Mouse (Mus musculus): Measurements from ENCODE around the gene Prr5l. TPM values are rescaled to one million over a fixed set of nuclear protein-coding genes. Genes with fewer than 3 reads are reported as not detected.

Prr5l gene
- polyA plus RNA-seq, 1 experiment: 0.43 TPM

DNA sequence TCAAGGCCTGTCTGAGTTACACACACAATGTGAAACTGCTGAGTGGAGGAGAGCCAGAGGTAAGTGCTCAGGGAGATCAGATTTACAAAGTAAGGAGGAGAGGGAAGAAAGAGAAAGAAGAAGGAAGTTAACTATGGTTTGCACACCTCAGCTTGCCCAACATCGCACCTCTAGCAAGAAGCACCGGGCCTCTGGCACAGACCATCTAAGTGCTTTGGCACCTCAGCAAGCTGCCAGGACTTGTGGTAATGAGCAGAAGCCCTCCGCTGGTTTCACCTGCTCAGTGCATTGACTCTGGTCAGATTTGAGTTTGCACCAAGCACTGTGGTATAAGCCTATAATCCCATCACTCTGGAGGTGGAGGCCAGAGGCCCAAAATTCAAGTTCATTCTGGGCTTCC lies 70.9 kb downstream of the Prr5l start:
- no peaks in the 10 kb centered on the region for H3K79me3 ChIP-seq (ENCODE audit: low read depth)
- H3K79me2 ChIP-seq (ENCODE audit: control insufficient read depth, insufficient read depth): no peaks in the 10 kb centered on the region
- no peaks in the 10 kb centered on the region for H3K27me3 ChIP-seq (ENCODE audit: control insufficient read depth, insufficient read depth, insufficient read length)
- TF ChIP-seq MYOG (IDR thresholded peaks at IDR 0.05; ENCODE audit: control insufficient read depth, extremely low read depth, insufficient read length) (no peak), FOSL1 (IDR thresholded peaks at IDR 0.05; ENCODE audit: insufficient read depth, low read length, poor library complexity, severe bottlenecking) (no peak)
- H3ac ChIP-seq (ENCODE audit: control insufficient read depth, insufficient read length, low read depth): no peak overlapping the region
- H3K4me3 ChIP-seq (ENCODE audit: insufficient read depth, poor library complexity, severe bottlenecking): no peak overlapping the region
- no peaks in the 10 kb centered on the region for H3K36me3 ChIP-seq (ENCODE audit: control insufficient read depth, insufficient read depth)

DNA sequence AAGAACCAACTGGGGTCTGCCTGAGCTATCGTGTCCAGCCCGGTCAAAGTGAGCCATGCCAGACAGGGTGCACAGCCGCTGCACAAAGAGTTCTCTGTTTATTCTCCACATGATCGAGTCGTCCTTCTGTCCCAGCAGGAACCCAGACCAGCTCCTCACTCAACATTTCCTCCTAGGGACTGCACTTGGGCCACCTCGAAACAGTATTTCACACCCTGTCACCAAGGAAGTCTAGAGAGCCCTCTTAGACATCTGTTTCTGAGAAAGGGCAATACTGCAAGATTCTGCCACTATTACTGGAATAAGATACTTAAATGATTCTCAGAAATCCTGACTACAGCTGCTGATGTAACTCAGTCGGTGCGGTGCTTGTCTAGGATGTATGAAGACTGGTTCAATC lies 72.1 kb downstream of the Prr5l start:
- no peak overlapping the region for H3ac ChIP-seq (ENCODE audit: control insufficient read depth, insufficient read length, low read depth)
- no peaks in the 10 kb centered on the region for H3K79me3 ChIP-seq (ENCODE audit: low read depth)
- no peaks in the 10 kb centered on the region for H3K79me2 ChIP-seq (ENCODE audit: control insufficient read depth, insufficient read depth)
- no peak overlapping the region for H3K4me3 ChIP-seq (ENCODE audit: insufficient read depth, poor library complexity, severe bottlenecking)
- no peaks in the 10 kb centered on the region for H3K36me3 ChIP-seq (ENCODE audit: control insufficient read depth, insufficient read depth)
- no peaks in the 10 kb centered on the region for H3K27me3 ChIP-seq (ENCODE audit: control insufficient read depth, insufficient read depth, insufficient read length)
- TF ChIP-seq MYOD1 (IDR thresholded peaks at IDR 0.05; ENCODE audit: control insufficient read depth, insufficient read length, low read depth): no peak

DNA sequence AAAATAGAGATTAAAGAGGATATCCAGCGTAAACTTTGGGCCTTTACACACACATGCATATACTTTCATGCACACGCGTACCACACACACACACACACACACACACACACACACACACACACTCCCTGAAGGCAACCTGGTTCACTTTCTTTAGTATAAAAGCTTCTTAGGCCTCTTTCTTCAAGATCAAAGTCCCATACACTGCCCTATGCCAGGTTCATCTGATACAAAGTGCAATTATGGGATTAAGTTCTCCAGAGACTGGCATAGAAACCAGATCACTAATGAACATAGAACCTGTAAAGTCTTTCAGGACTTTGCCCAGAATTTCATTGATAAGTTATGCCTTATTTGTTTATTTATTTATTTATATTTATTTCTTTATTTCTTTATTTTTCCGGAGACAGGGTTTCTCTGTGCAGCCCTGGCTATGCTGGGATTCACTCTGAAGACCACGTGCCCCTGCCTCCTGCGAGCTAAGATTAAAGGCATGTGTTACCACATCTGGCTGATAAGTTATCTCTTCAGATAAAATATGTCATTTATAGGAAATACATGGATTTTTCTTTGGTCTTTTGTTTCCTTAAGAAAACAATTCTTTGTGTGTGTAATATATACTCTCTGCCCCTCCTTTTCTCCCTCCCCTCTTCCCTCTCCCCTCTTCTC lies 73.1 kb downstream of the Prr5l start:
- no peak for TF ChIP-seq CEBPB (IDR thresholded peaks at IDR 0.05; ENCODE audit: low read depth)

DNA sequence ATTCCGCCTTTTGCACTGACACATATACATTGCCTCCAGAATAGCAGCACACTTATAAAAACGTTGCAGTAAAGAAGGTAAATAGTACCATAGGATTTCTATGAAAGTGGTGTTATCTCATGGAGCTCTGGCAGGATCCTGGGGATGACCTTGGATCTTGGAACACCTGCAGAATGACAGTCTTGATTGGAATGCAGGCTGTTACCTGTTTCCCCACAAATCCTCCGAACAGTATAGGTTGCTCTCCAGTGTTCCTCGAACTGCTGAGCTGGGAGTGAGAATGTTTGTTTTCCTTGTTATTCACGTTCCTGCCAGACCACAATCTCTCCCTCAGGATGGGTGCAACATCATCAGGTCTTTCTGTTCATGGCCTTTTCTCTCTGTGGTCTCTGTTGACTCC lies 75.1 kb downstream of the Prr5l start:
- no peaks in the 10 kb centered on the region for H3K79me3 ChIP-seq (ENCODE audit: low read depth)
- no peak overlapping the region for H3K4me3 ChIP-seq (ENCODE audit: insufficient read depth, poor library complexity, severe bottlenecking)
- no peaks in the 10 kb centered on the region for H3K79me2 ChIP-seq (ENCODE audit: control insufficient read depth, insufficient read depth)
- no peaks in the 10 kb centered on the region for H3K36me3 ChIP-seq (ENCODE audit: control insufficient read depth, insufficient read depth)
- no peaks in the 10 kb centered on the region for H3K27me3 ChIP-seq (ENCODE audit: control insufficient read depth, insufficient read depth, insufficient read length)
- no peak for TF ChIP-seq MYOD1 (IDR thresholded peaks at IDR 0.05; ENCODE audit: control insufficient read depth, insufficient read length, low read depth)
- no peak for TF ChIP-seq USF1 (IDR thresholded peaks at IDR 0.05; ENCODE audit: low read depth)
- TF ChIP-seq CTCF (IDR thresholded peaks at IDR 0.05; ENCODE audit: control insufficient read depth, insufficient read depth, insufficient read length): no peak
- TF ChIP-seq MAX (IDR thresholded peaks at IDR 0.05): no peak
- no peak for TF ChIP-seq FOSL1 (IDR thresholded peaks at IDR 0.05; ENCODE audit: insufficient read depth, low read length, poor library complexity, severe bottlenecking)
- no peak for TF ChIP-seq CEBPB (IDR thresholded peaks at IDR 0.05; ENCODE audit: low read depth)
- TF ChIP-seq MYOG (IDR thresholded peaks at IDR 0.05; ENCODE audit: control insufficient read depth, extremely low read depth, insufficient read length): no peak
- H3ac ChIP-seq (ENCODE audit: control insufficient read depth, insufficient read length, low read depth): no peak overlapping the region

More for the DNA sequence above, 73.1 kb downstream of the Prr5l start:
- Histone ChIP-seq H3K79me3 (ENCODE audit: low read depth) (no peaks in the 10 kb centered on the region), H3K27me3 (ENCODE audit: control insufficient read depth, insufficient read depth, insufficient read length) (no peaks in the 10 kb centered on the region), H3K36me3 (ENCODE audit: control insufficient read depth, insufficient read depth) (no peaks in the 10 kb centered on the region), H3K79me2 (ENCODE audit: control insufficient read depth, insufficient read depth) (no peaks in the 10 kb centered on the region), H3K4me3 (ENCODE audit: insufficient read depth, poor library complexity, severe bottlenecking) (no peak overlapping the region), H3ac (ENCODE audit: control insufficient read depth, insufficient read length, low read depth) (no peak overlapping the region)

DNA sequence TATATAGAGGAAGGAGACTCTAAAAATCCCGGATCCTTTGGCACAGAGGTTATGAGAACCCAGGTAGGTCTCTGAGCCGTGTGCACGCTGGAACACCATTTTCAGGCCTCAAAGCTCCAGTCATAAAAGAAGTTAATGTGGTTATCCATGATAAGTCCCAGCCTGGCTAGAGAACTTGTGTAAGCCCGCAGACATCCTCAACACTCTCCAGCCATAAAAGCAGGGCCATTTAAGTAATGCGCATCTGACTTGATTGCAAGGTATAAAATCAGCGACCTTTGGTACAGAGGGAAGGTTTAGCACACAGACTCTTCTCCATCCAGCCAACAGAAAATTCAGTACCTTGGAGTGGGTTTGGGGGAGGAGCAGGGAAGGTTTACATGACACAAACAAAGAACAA lies 80.6 kb downstream of the Prr5l start:
- Histone ChIP-seq H3K79me2 (ENCODE audit: control insufficient read depth, insufficient read depth) (no peaks in the 10 kb centered on the region), H3K4me3 (ENCODE audit: insufficient read depth, poor library complexity, severe bottlenecking) (no peak overlapping the region), H3K79me3 (ENCODE audit: low read depth) (no peaks in the 10 kb centered on the region), H3K27me3 (ENCODE audit: control insufficient read depth, insufficient read depth, insufficient read length) (no peaks in the 10 kb centered on the region), H3ac (ENCODE audit: control insufficient read depth, insufficient read length, low read depth) (no peak overlapping the region), H3K36me3 (ENCODE audit: control insufficient read depth, insufficient read depth) (no peaks in the 10 kb centered on the region)
- TF ChIP-seq MYOD1 (IDR thresholded peaks at IDR 0.05; ENCODE audit: control insufficient read depth, insufficient read length, low read depth) (no peak), FOSL1 (IDR thresholded peaks at IDR 0.05; ENCODE audit: insufficient read depth, low read length, poor library complexity, severe bottlenecking) (no peak), MAX (IDR thresholded peaks at IDR 0.05) (no peak), MYOG (IDR thresholded peaks at IDR 0.05; ENCODE audit: control insufficient read depth, extremely low read depth, insufficient read length) (no peak), CEBPB (IDR thresholded peaks at IDR 0.05; ENCODE audit: low read depth) (no peak), USF1 (IDR thresholded peaks at IDR 0.05; ENCODE audit: low read depth) (no peak), CTCF (IDR thresholded peaks at IDR 0.05; ENCODE audit: control insufficient read depth, insufficient read depth, insufficient read length) (no peak)

DNA sequence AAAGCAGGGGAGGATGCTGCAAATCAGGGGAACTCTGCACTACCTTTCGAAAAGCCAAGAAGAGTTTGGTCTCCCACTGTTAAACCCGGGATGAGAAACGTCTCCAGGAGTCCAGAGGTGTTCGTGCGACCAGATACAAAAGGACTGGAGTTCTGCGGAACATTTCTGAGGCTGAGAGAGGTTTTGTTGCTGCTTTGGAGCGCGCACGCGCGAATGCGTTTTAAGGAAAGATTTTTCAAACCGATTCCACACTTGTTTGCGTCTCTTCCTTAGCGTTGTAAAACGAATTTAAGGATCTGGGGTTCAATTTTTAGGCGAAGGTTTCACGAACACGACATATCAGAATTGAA lies 85.0 kb downstream of the Prr5l start:
- Histone ChIP-seq H3K79me3 (ENCODE audit: low read depth) (no peaks in the 10 kb centered on the region), H3K36me3 (ENCODE audit: control insufficient read depth, insufficient read depth) (no peaks in the 10 kb centered on the region), H3K4me3 (ENCODE audit: insufficient read depth, poor library complexity, severe bottlenecking) (no peak overlapping the region), H3K27me3 (ENCODE audit: control insufficient read depth, insufficient read depth, insufficient read length) (no peaks in the 10 kb centered on the region), H3ac (ENCODE audit: control insufficient read depth, insufficient read length, low read depth) (no peak overlapping the region), H3K79me2 (ENCODE audit: control insufficient read depth, insufficient read depth) (no peaks in the 10 kb centered on the region)
- TF ChIP-seq MYOG (IDR thresholded peaks at IDR 0.05; ENCODE audit: control insufficient read depth, extremely low read depth, insufficient read length): no peak
- no peak for TF ChIP-seq FOSL1 (IDR thresholded peaks at IDR 0.05; ENCODE audit: insufficient read depth, low read length, poor library complexity, severe bottlenecking)
- TF ChIP-seq MYOD1 (IDR thresholded peaks at IDR 0.05; ENCODE audit: control insufficient read depth, insufficient read length, low read depth): no peak
- TF ChIP-seq CEBPB (IDR thresholded peaks at IDR 0.05; ENCODE audit: low read depth): no peak
- TF ChIP-seq MAX (IDR thresholded peaks at IDR 0.05): no peak
- TF ChIP-seq CTCF (IDR thresholded peaks at IDR 0.05; ENCODE audit: control insufficient read depth, insufficient read depth, insufficient read length): no peak
- TF ChIP-seq USF1 (IDR thresholded peaks at IDR 0.05; ENCODE audit: low read depth): no peak
